Mouse (Mus musculus) brain, embryonic 14.5 days (tissue): ENCODE data around the gene Olfr1346.

Experiments
- CTCF ChIP-seq: fragments of 200-500 bp; IDR thresholded peaks from 2 replicates; pipeline ENCODE4 v1.5.1; 2012; ENCODE audit warnings: inconsistent platforms, mild to moderate bottlenecking, moderate library complexity, borderline replicate concordance; ENCODE audit not compliant: insufficient read depth, insufficient read length; ENCODE audit errors: extremely low read depth
- POLR2A ChIP-seq: fragments of 200-500 bp; IDR thresholded peaks from 2 replicates; pipeline ENCODE4 v1.6.1; 2012; ENCODE audit warnings: mild to moderate bottlenecking, inconsistent platforms, borderline replicate concordance; ENCODE audit not compliant: poor library complexity, insufficient read depth, insufficient read length, severe bottlenecking; ENCODE audit errors: extremely low read depth

- peak; percentile 66 for TF ChIP-seq CTCF
- TF ChIP-seq POLR2A = no peak
Observed at GRCm38 (mm10) chr7:6430342-6430741, 36.6 kb upstream of the Olfr1346 start.
